Mouse (Mus musculus) lung, embryonic 14.5 days (tissue): Measurements from ENCODE around the gene Lrp2. TPM values are rescaled to one million over a fixed set of nuclear protein-coding genes. Genes with fewer than 3 reads are reported as not detected.

Experiments
- ATAC-seq: fragments of 200-750 bp; cut with Nextera tagmentation; 2 replicates; pipeline ENCODE4 v1.8.0; 2017; ENCODE audit warnings: mild to moderate bottlenecking, moderate TSS enrichment, moderate library complexity; ENCODE audit not compliant: insufficient read depth
- DNase-seq: peaks from one replicate; pipeline ENCODE4 v3.0.0-alpha.2; 2015
- H3K27ac ChIP-seq: fragments of 300-500 bp; sonication (generic); 2 replicates; pipeline ENCODE4 v1.5.1; 2014; ENCODE audit warnings: low read depth, mild to moderate bottlenecking, moderate library complexity
- H3K27me3 ChIP-seq: fragments of 300-500 bp; sonication (generic); 2 replicates; pipeline ENCODE4 v1.6.1; 2014; ENCODE audit warnings: low read length, control low read depth; ENCODE audit not compliant: insufficient read depth
- H3K36me3 ChIP-seq: fragments of 300-500 bp; sonication (generic); 2 replicates; pipeline ENCODE4 v1.6.1; 2014; ENCODE audit warnings: control low read depth; ENCODE audit not compliant: insufficient read depth
- H3K4me1 ChIP-seq: fragments of 300-500 bp; sonication (generic); 2 replicates; pipeline ENCODE4 v1.6.1; 2014; ENCODE audit warnings: antibody characterized with exemption, control low read depth; ENCODE audit not compliant: insufficient read depth
- H3K4me2 ChIP-seq: fragments of 300-500 bp; sonication (generic); 2 replicates; pipeline ENCODE4 v1.6.1; 2014; ENCODE audit warnings: mild to moderate bottlenecking
- H3K4me3 ChIP-seq: fragments of 300-500 bp; sonication (generic); 2 replicates; pipeline ENCODE4 v1.5.1; 2014; ENCODE audit warnings: low read depth, low read length
- H3K9ac ChIP-seq: fragments of 300-500 bp; sonication (generic); 2 replicates; pipeline ENCODE4 v1.6.1; 2014
- H3K9me3 ChIP-seq: fragments of 300-500 bp; sonication (generic); 2 replicates; pipeline ENCODE4 v1.6.1; 2016; ENCODE audit warnings: low read depth, low read length, control low read depth
- CTCF ChIP-seq: IDR thresholded peaks from 2 replicates; pipeline ENCODE4 v1.5.1; 2016; ENCODE audit warnings: antibody characterized with exemption, low read depth
- WGBS: fragments of 180-500 bp; shearing (Covaris S2); extraction: QIAGEN DNeasy Blood & Tissue Kit; methylation state at CpG from one replicate; pipeline ENCODE4 v1.1.7; 2014; 5-methylcytosine and 5-hydroxymethylcytosine counted together
- polyA plus RNA-seq: library from polyadenylated mRNA; unstranded; fragments of >200 nt; fragmentation: Nextera tagmentation; extraction: Ambion mirVana; gene quantifications from 2 replicates; pipeline ENCODE4 v1.2.1, GENCODE M21; 2014

The Lrp2 gene
- polyA plus RNA-seq, 1 experiment from 2014 or later, result 1.1 TPM

DNA sequence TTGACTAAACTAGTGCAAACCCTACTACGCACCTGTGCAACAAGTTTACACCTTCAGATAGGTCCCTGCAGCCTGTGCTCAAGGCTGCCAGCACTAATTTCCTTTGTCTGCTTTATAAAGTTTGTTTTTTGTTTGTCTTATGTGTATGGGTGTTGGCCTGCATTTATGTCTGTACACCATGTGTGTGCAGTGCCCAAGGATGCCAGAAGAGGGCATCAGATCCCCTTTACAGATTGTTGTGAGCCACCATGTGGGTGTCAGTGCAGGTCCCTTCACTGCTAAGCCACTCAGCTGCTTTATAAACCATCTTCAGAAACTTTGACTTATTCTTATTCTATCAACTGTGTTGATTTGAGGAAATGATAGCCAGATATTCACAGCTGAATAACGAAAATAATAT, 65.6 kb downstream of the Lrp2 start:
- peak; percentile 16; the same call in 1 of the 2 replicates for TF ChIP-seq CTCF
- Histone ChIP-seq H3K27ac (no peak overlapping the region), H3K4me1 (no peaks in the 10 kb centered on the region), H3K27me3 (no peaks in the 10 kb centered on the region), H3K36me3 (no peaks in the 10 kb centered on the region), H3K9ac (no peak overlapping the region), H3K4me2 (no peak overlapping the region), H3K9me3 (no peaks in the 10 kb centered on the region), H3K4me3 (no peak overlapping the region)
- WGBS, result 90% methylated on average over 2 of the region's 2 CpGs
- DNase-seq (no peak), ATAC-seq (no peak)

DNA sequence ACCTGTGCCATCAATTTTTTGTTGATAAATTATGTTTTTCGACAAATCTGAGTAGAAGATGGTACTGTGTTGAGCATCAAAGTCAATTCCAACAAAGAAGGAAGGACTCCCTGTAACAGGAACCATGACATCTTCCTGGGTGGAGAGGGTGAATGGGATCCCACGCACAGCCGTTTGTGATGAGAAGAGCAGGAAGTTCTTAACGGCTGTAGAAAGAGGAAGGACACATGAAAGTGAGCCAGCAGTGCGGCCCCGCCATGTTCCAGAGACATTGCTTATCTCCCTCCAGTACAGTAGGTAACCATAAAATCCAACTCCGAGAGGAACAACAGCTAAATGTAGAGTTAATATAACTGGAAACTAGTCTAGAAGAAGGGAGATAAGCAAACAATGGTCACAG, 67.6 kb downstream of the Lrp2 start:
- Histone ChIP-seq H3K4me2 (no peak overlapping the region), H3K4me1 (no peaks in the 10 kb centered on the region), H3K36me3 (no peaks in the 10 kb centered on the region), H3K27ac (no peak overlapping the region), H3K9me3 (no peaks in the 10 kb centered on the region), H3K9ac (no peak overlapping the region), H3K27me3 (no peaks in the 10 kb centered on the region), H3K4me3 (no peak overlapping the region)
- no peak for TF ChIP-seq CTCF
- 79% methylated on average over 7 of the region's 7 CpGs for WGBS
- DNase-seq, result no peak
- ATAC-seq, result no peak

DNA sequence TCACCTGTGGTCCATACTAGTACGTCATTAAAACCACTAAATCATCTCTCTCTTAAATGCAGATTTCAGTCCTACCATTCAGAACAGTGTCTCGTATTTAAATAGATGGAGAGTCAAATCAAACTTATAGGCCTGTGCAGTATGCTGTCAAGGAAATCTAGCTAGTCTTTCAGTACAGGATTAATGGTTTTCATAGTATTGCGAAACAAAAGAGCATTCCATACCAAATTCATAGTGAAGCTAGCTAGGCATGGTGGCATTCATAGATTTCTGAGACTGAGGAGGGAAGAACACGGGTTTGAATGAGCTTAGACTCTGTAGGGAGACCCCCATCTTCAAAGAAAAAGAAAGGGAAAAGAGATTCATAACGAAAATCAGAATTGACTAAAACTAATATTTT, 74.1 kb downstream of the Lrp2 start:
- H3K27me3 ChIP-seq, result no peaks in the 10 kb centered on the region
- H3K27ac ChIP-seq, result no peak overlapping the region
- no peaks in the 10 kb centered on the region for H3K4me1 ChIP-seq
- DNase-seq, result peak; percentile 1
- TF ChIP-seq CTCF, result no peak
- no peak overlapping the region for H3K4me2 ChIP-seq
- no peak overlapping the region for H3K9ac ChIP-seq
- ATAC-seq, result no peak
- no peaks in the 10 kb centered on the region for H3K36me3 ChIP-seq
- H3K4me3 ChIP-seq, result no peak overlapping the region
- 80% methylated on average over 5 of the region's 5 CpGs for WGBS
- no peaks in the 10 kb centered on the region for H3K9me3 ChIP-seq

DNA sequence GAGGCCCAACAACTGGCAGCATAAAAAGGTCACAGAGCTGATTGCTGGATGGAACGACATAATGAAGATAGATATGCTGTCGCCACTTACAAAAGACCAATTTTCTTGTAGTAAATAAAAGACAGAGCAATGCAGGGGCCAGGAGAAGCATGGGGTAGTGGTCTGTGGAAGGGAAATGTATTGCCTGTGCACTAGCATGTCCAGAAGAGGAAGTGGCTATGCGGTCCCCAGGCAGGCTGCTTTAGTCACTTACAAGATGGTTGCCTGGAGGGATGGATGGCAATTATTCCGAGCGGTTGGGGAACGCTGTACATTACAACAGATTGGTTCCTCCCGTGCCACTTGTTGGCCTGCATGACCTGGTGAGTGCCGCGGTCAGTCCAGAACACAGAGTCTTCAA, 85.5 kb downstream of the Lrp2 start:
- H3K4me1 ChIP-seq, result no peaks in the 10 kb centered on the region
- no peak overlapping the region for H3K4me3 ChIP-seq
- ATAC-seq (no peak), DNase-seq (no peak)
- H3K4me2 ChIP-seq, result no peak overlapping the region
- no peaks in the 10 kb centered on the region for H3K36me3 ChIP-seq
- no peak overlapping the region for H3K9ac ChIP-seq
- no peak for TF ChIP-seq CTCF
- H3K9me3 ChIP-seq, result no peaks in the 10 kb centered on the region
- WGBS, result 85% methylated on average over 9 of the region's 9 CpGs
- H3K27ac ChIP-seq, result no peak overlapping the region
- no peaks in the 10 kb centered on the region for H3K27me3 ChIP-seq

DNA sequence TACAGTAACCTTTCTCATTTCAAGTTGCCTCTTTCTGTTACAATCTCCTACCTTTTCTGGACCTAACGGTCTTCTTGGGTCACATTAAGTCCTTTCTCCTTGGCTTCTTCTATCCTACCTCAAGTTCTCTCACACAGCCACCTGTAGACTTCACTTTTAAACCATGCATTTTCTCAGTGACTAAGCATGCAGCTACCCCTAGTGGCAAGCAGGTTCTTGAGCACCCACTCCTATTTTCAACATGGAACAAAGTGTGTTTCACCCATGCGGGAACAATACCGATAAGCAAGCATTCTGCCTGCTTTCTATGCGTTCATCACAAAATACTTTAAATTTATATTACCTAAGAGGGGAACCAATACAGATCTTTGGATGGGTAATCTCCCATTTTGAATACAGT, 92.7 kb downstream of the Lrp2 start:
- no peak overlapping the region for H3K4me3 ChIP-seq
- H3K9me3 ChIP-seq, result no peaks in the 10 kb centered on the region
- H3K36me3 ChIP-seq, result no peaks in the 10 kb centered on the region
- DNase-seq, result peak; percentile 16
- TF ChIP-seq CTCF, result peak; percentile 47
- no peak for ATAC-seq
- no peak overlapping the region for H3K9ac ChIP-seq
- 74% methylated on average over 4 of the region's 4 CpGs for WGBS
- H3K27ac ChIP-seq, result no peak overlapping the region
- H3K4me1 ChIP-seq, result no peaks in the 10 kb centered on the region
- H3K4me2 ChIP-seq, result no peak overlapping the region
- no peaks in the 10 kb centered on the region for H3K27me3 ChIP-seq

DNA sequence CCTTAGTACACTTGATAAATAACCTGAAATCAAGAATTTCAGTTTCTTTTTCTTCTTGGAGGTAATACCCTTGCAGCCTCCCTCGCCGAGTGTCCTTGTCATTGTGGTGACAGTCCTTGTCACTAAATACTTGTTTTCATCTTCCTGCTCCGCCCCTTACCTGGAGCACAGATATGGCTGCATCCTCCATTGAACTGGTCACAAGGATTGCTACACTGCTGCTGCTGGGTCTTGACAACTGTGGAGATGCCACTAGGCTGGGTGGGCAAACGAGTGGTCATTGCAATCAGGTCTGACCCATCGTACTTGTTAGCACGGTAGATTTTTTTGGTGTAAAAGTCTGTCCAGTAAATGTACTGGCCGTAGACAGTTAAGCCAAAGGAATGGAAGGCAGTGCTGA, 104.9 kb downstream of the Lrp2 start:
- no peak for DNase-seq

DNA sequence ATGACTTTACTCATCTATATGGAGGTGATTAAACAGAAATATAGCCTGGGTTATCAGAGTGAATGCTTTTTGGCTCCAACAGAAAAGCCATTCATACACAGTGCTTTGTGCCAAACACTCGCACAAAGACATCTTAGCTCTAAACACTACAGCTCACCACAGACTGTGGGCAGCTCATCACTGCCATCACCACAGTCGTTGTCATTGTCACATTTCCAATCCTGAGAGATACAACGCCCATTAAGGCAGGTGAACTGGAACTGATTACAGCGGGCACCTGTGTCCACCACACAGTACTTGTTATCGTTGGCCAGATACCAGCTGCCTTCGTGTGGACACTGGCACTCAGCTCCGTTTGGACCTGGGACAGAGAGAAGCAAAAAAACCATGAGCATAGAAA, 106.0 kb downstream of the Lrp2 start:
- H3K36me3 ChIP-seq, result no peaks in the 10 kb centered on the region
- H3K27me3 ChIP-seq, result no peaks in the 10 kb centered on the region
- no peak for TF ChIP-seq CTCF
- no peak overlapping the region for H3K4me3 ChIP-seq
- no peak overlapping the region for H3K27ac ChIP-seq
- WGBS, result 82% methylated on average over 7 of the region's 7 CpGs
- no peak overlapping the region for H3K9ac ChIP-seq
- no peaks in the 10 kb centered on the region for H3K4me1 ChIP-seq
- DNase-seq (no peak), ATAC-seq (no peak)
- no peak overlapping the region for H3K4me2 ChIP-seq
- H3K9me3 ChIP-seq, result no peaks in the 10 kb centered on the region

More for the DNA sequence above, 104.9 kb downstream of the Lrp2 start:
- Histone ChIP-seq H3K4me2 (no peak overlapping the region), H3K36me3 (no peaks in the 10 kb centered on the region), H3K9ac (no peak overlapping the region), H3K4me3 (no peak overlapping the region), H3K27ac (no peak overlapping the region), H3K27me3 (no peaks in the 10 kb centered on the region), H3K9me3 (no peaks in the 10 kb centered on the region), H3K4me1 (no peaks in the 10 kb centered on the region)
- WGBS, result 92% methylated on average over 7 of the region's 7 CpGs
- no peak for ATAC-seq
- TF ChIP-seq CTCF, result no peak

DNA sequence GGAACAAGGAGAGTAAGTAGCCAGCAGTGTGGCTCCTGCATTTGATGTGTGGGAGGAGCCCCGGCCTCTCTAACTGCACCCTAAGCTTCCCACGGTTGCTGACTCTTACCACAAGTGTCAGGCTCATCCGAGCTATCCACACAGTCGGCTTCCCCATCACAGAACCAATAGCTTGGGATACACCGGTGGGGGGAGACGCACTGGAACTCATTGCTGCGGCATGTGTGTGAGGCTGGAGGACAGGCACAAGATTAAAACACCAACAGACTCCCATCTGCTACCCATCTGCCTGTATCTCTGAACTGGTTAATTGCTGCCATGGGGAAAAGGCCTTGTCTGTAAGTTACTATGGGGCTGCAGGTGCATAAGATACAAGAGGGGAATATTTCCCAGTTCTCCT, 109.0 kb downstream of the Lrp2 start:
- DNase-seq, result no peak

More for the DNA sequence above, 109.0 kb downstream of the Lrp2 start:
- Histone ChIP-seq H3K27me3 (no peaks in the 10 kb centered on the region), H3K9ac (no peak overlapping the region), H3K27ac (no peak overlapping the region), H3K4me1 (no peaks in the 10 kb centered on the region), H3K4me2 (no peak overlapping the region), H3K9me3 (no peaks in the 10 kb centered on the region), H3K4me3 (no peak overlapping the region), H3K36me3 (no peaks in the 10 kb centered on the region)
- WGBS, result 80% methylated on average over 7 of the region's 7 CpGs
- TF ChIP-seq CTCF, result no peak
- no peak for ATAC-seq
